Mouse (Mus musculus) embryo, embryonic 10.5 days (tissue): ENCODE data around the gene Stac2.

Experiments used
- DNase-seq: peaks from one replicate; pipeline ENCODE4 v3.0.0-alpha.2; 2015; ENCODE audit warnings: low spot score

Stac2 gene

DNA sequence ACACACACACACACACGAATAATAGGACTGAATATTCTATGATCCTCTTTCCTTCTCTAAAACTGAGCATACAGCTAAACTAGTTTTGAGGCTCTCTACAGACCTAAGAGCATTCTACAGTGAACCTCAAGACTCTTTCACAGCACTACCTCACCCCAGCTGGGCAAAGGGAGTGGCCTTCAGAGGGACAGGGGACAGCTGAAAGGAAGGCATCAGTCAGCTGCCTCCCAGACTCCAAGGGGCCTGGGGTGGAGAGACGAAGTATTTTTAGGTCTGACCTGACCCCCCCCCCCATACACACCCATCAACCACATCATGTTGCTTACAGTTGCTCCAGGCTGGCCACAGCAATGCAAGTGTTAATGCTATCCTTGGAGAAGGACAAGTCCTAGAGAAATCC lies 32.1 kb downstream of the Stac2 start:
- DNase-seq = no peak

DNA sequence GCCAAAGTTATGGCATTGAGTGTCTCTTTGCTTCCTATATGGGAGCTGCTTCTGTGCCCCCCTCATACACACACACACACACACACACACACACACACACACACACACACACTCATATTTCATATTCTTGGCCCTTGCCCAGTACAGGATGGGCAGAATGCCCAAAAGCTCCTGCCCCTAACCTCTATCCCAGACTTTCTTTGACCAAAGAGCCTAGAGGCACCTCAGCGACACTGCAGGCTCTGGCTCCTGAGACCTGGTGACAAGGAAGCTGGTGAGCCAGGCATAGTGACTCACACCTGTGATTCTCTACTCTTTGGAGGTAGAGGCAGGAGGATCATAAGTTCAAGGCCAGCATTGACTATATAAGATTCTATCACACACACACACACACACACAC lies 32.6 kb downstream of the Stac2 start:
- DNase-seq = no peak

DNA sequence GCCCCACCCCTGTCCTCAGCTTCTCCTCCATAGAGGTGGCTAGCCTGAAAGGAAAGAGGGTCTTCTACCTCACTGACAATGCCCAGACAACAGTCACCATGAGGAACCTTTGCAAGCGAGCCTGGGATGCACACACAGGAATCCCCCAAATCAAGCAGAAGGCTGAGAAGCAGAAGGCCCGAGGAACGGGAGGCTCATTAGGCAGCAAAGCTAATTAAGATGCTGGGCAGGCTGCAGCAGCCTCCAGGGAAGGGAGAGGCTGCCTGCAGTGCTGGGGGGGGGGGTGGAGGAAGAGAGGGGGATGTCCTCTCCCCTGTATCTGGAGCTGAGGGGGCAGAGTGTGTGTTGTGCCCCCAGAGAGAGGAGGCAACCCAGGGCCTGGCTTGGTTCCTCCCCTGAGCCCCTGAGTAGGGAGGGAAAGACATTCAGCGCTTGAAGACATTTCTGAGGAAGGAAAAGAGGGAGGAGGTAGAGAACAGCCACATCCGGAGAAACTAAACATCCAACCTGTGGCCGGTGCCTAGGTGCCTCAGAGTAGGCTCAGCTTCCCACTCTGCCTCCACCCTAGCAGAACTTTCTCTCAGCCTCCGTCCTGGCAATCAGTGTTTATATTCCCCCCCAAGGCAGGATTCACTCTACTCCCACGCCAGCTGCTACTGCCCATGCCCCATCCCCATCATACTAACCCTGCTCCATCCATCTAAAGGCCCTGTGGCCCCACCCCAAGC lies 33.2 kb downstream of the Stac2 start:
- no peak for DNase-seq

DNA sequence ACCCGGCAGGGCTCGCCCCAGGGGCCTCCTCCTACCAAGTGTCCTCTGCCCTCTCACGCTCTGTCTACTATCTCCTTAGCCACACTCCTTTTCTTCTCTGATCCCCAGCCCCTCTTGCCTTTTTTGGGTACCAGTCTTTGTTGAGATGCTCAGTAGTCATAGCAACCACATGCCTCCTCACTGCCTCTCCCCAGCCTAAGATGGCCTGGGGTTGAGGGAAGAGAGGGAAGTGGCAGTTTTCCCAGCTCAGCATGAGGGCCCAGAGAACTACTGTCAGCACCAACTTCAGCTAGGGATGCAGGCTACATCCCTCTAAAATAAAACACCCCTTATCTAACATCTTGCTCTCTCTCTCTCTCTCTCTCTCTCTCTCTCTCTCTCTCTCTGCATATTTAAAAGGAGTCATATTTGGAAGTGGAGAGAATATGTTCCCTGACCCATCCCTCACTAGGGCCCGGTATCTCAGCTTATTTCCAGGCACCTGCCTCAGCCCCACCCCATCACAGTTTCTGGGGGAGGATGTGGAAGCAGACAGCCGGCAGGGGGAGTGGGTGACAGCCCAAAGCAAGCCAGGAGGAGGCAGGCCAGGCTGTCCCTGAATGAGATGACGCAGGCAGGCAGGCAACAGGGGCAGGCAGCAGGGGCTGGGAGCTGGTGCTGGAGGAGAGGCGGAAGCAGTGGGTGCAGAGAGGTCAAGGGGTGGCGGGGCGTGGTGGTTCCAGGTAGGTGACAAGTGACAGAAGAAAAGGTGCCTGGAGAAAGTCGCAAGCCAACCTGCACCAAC lies 34.2 kb downstream of the Stac2 start:
- DNase-seq = peak; percentile 49

DNA sequence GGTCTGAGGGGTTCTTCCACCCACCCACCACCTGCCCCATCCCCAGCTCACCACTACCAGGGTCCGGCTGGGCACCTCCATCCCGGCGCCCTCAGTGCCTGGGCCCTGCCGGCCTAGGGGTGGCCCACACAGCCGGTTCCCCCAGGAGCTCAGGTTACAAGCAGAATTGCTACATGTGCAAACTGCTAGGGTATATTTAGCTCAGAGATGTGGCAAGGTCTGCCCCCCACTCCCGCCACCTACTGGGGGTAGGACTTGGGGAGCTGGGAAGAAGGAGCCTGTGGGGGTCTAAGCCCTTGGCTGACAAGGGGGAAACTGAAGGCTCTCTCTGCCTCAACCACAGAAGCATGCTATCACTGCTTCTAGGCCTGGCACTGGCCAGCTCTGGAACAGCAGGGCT lies 35.0 kb downstream of the Stac2 start:
- DNase-seq = no peak

DNA sequence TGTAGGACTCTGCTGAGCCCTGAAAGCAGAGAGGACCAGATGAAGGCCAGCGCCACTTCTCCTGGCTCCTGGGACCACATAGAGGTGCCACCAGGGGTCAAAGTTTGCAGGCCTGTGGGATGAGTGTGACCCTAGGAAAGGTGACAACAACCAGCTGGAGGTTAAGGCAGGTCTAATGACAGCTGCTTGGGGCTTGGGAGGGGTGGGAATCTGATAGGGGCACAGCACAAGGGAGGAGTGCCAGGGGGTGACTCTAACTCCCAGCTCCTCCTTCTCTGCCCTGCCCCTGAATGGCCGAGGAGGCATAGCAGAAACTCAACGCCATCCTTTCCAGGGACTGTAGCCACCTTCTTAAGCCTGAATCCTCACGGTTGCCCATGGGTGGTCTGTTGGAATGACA lies 36.4 kb downstream of the Stac2 start:
- no peak for DNase-seq

DNA sequence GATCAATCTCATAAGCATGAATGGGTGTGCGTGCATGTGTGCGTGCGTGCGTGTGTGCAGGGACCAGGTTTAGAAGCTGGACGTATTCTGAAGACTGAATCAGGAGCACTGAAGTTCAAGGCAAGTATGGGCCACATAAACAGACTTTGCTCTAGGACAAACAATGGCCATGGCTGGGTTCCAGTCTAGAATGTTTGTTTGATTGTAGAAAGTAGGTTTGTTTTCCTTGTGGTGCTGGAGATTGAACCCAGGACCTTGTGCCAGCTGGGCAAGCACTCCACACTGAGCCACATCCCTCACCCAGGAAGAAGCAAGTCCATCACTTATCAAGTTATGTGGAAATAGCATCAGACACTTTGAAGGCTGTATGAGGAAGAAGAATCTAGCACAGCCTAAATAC lies 37.1 kb downstream of the Stac2 start:
- no peak for DNase-seq

DNA sequence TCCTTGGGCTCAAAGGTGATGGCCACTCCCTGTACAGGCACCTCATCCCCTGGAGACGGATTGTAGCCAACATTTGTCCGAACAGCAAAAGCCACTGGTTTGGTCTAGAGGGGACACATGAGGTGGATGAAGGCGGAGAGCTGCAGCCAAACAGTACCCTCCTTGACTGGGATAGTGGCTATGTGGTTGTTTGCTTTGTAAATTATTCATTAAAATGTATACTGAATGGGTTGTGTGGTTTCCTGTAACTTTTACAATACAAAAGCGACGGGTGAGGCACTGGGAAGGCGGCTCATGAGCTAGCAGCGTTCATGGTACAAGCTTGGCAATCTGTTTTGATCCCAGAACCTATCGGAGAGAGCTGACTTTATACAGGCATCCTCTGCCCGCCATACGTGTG lies 40.4 kb downstream of the Stac2 start:
- no peak for DNase-seq

DNA sequence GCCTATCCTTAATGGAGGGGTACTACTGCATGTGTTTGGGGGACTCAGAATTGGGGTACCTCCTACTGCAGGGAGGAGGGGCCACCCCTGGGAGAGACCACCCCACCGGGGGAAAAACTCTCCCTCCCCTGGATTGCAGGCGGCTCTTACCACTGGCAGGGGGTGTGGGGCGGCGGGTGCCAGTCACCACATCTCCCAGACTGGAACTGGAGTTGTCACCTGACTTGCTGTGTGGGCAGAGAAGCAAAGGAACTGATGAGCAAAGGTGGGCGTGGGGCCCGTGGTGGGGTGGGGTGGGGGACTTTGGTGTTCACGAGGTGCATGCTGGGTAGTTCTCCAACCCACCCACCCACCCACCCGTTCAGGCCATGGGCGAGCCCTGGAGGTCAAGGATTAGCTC lies 41.5 kb downstream of the Stac2 start:
- no peak for DNase-seq

DNA sequence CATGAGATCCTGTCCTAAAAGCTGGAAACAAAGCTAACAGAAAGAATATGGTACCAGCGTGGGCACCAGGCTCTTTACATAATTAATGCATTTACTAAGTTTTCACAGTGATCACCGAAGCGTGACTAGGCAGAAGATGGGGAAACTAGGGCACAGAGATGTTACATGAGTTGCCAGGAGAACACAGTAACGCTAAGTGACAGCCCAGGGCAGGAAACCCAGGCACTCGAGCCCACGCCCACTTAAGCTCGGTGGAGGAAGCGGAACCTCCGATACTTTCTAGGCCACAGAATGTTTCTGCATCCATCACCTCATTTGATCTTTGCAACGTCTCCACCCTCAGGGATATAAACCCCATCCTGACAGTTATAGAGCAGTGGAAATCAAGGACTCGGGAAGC lies 45.2 kb downstream of the Stac2 start:
- no peak for DNase-seq

DNA sequence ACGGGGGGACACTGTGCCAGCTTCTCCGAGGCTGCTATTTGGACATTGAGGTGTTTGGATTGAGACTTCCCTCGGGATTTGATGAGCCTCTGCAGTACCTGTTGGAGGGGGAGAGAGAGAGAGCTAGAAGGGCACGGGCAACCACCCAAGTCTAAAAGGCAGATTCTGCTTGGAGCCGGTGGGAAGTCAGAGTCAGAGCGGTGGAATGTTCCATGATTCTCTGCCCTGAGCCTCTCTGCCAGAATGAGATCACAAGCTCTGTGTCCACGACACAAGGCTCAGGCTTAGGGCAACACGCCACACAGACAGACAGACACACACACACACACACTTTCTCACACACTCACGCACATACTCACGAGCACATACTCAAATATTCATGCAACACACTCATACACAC lies 47.6 kb downstream of the Stac2 start:
- no peak for DNase-seq

DNA sequence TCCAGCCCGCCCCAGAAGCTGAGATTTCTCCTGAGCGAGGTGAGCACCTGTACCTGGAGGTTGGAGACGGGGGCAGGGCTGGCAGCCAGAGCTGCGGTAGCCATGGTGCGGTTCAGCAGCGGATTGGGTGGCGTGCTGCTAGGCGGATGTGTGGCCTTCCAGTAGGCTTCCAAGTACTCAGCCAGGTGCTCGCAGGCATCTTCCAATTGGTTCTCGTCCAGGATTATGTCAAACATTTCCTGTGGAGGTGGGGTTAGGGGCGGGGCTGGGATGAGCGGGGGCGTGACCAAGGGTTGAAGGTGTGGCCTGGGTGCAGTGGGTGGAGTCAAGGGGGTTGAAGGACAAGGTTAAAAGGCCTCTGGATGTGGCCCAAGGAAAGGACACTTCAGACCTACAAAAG lies 48.2 kb downstream of the Stac2 start:
- no peak for DNase-seq

DNA sequence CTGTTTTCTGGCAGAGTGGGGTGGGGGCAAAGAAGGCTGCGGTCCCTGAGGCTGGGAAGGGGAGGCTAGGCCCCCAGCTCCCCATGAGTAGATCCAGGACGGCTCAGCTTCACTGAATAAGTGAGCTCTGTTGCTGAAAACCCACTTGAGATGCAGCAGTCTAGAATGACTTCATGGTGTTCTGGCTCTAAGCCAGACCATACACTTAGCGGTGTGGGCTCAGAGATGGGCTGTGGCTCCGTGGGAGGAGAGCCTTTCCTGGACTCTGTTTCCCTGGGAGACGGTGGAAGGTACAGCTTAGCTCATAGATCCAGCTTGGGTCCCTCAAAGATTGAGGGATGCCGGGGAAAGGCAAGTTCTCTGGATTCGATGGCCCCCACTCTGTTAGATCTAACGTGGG lies 49.1 kb downstream of the Stac2 start:
- DNase-seq = no peak

DNA sequence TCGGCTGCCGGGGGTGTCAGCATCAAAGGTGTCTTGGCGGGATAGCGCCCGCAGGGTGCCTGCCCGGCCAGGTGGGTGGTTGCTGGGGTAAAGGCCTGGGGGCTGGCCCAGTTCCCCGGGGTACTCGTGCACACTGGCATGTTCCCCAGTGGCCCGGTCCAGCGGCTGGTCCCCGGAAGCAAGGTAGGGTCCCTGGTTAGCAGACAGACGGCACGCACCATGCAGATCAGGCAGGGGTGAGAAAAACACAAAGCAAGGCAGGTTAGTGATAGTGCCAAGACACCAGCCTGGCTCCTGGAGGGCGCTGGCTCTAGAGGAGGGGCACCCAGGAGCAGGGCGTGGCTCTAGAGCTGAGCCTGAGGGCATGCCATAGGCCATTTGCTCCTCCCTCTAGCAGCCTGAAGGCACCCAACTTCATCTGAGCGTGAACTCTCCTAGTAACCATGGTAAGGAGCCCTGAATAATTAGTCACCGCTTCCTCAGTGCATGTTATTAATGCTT lies 50.0 kb downstream of the Stac2 start:
- no peak for DNase-seq

DNA sequence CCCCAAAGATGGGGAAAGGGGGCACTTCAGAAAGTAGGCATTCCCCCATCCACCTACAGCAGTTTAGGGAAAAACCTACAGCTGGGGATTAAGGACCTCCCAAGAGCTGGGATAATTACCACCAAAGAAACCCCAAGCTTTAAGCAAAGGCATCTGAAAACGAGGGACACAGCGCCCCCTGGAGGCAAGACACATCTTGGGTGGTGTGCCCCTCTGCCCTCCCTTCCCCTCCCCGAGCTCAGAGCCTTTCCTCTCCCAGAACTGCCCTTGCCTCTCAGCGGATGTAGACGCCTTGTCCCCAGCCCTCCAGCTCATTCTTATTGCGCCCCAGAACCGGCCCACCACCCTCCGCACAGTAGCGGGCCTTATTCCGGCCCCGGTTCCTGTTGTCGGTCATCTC lies 50.6 kb downstream of the Stac2 start:
- peak; percentile 91 for DNase-seq

DNA sequence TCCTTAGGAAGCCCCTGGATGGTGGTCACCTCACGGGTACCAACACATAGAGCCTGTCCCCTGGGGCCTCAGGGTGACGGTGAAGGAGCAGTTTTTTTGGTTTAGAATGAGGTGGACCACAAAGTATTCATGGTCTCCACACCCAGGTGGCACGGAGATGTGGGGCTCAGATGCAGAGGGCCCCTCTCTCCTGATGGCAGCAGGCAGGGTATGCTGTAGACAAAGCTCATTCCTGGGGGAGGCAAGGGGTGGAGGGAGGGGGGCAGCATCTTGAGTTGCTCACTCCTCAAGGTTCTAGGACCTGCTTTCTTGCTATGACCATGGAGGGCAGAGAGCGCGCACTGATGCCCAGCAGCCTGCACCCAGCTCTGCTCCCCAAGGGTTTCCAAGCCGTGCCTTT lies 51.3 kb downstream of the Stac2 start:
- DNase-seq = no peak

DNA sequence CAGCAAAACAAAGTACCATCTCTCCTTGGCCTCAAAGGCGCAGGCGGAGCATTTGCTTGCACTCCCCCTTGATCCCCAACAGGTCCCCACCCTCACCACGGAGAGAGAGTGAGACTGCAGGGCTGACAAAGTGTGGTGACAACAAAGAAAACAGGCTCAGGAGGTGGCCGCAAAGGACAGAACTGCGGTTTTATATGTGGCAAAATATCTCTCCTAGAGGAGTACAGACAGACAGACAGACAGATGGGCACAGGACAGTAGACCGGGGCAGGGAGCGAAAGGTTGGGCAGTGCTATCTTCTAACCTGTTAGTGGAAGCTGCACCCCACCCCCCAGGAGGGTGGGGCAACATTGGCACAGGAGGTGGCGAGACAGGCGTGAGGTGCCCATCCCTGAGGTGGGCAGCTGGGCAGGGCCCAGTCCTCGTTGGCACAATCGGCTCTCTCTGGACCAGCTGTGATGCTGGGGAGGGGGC lies 51.9 kb downstream of the Stac2 start:
- no peak for DNase-seq

DNA sequence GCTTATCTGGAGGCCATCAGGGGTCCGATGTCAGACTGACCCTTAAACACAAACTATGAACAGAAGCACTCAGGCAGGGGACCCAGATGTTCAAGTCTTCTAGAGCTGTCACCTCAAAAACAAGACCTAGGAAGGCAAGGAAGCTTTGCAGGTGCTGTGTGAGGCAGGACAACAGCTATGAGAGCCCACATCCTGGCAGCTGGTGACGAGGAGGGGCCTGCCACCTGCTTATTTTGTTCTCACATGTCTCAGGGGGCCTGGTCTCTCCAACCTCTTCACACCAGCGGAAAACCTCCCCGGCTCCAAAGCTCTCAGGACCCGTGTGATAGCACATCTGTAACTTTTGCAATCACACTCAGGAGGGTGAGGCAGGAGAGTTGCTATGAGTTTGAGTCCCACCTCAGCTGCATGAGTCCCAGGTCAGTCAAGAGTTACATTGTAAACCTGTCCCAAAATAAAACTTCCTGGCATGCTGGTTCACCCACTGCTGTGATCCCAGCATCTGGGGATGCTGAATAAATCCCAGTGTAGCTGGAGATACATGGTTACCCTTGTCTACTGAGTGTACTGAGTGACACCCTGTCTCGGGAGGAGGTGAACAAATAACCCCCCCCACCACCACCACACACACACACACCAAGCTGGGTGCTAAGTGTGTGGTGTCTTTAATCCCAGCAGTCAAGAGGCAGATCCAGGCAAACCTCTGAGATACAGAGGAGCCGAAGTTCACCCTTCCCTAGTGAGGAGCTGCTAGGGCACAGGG lies 52.7 kb downstream of the Stac2 start:
- DNase-seq = no peak

DNA sequence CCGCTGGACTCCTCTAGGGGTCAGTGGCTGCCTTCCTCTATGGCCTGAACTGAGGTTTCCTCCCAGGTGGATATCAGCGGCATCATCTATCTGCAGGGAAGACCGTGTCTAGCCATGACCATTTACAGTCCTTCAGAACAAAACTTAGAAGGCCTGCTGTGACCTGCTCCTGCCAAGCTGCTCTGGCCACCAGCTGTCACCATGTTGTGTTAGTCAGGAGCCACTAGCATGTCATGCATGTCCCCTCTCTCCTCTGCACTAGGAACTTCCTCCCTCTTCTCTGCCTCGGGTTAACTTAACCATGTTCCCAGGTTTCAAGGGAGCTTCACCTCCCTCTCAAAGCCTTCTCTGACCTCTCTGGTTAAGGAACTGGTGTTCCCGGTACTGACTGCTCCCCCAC lies 53.5 kb downstream of the Stac2 start:
- no peak for DNase-seq

DNA sequence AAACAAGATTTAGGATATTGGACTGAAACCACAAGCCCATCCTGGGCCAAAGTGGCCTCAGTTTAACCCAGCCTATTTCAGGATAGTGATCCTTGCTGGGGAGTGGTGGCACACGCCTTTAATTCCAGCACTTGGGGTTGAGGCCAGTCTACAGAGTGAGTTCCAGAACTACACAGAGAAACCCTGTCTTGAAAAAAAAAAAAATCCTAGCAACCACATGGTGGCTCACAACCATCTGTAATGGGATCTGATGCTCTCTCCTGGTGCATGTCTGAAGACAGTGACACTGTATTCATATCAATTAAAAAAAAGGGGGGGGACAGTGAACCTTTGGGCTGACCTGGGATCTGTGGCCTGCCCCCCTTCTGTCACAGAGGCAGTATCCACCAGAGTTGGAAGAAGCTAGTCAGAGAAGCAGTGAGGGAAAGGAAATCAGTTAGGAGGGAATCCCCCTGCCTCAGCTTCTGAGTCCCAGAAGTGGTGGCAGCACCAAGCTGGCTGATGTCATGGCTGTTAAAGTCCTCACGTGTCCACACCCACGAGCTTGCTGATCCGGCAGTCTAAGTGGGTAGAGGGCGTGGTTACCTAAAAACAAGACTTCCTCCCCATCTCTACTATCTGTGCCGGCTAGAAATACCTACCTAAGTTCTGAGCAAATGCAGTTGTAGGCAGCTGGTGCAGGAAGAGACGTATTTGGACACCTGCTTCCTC lies 54.2 kb downstream of the Stac2 start:
- DNase-seq = no peak

DNA sequence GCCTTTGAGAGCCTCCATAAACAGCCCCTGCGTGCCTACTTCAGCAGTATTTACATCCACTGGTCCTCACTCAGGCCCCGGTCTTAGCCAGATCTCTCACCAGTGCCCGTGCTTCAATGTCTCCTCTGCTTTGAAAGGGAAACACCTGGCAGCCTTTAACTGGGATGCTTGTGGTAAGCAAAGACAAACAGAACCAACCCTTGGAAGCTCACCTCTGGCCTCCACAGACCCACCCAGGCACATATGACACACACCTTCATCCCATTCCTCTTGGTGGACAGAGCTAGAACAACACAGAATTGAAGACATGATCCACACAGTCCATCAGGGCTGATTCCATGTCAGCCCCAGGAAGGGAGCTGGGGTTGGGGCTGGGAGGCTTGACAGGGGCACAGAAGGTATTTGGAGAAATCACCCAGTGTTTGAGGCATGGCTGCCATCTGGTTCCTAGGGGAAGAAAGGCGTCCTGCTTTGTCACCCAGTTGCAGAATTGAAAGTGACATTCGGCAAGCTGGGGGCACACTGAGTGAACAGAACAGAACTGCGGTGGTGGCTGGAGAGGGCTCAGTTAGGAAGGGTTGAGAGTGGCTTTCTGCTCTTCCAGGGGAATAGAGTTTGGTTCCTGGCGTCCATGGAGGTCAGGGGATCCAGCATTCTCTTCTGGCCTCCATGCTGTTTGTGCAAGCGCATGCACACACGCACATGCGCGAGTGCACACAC lies 55.0 kb downstream of the Stac2 start:
- no peak for DNase-seq
